Mouse (Mus musculus): ENCODE data around the gene Mpig6b. TPM values are rescaled to one million over a fixed set of nuclear protein-coding genes. Genes with fewer than 3 reads are reported as not detected.
A peak's percentile ranks its signal among the peaks of the same experiment; 100 is the strongest.

Mpig6b gene
- polyA plus RNA-seq, 1 experiment from 2014 or later: 4.5 TPM

- 28% methylated on average over 3 of the region's 3 CpGs for WGBS (ENCODE audit: insufficient replicate concordance)
- H3K27me3 ChIP-seq (ENCODE audit: control insufficient read depth, insufficient read depth, low read depth, low read length): peaks cover 4% of the 10 kb centered on the region; the same call in 1 of the 2 replicates
- no peak for ATAC-seq (ENCODE audit: low read depth)
- H3K9me3 ChIP-seq (replicated peaks; ENCODE audit: control insufficient read depth, low read length): no peaks in the 10 kb centered on the region
- H3K27ac ChIP-seq (ENCODE audit: low read length): no peak overlapping the region
- H3K4me2 ChIP-seq (ENCODE audit: low read depth, low read length): no peak overlapping the region
- no peak overlapping the region for H3K9ac ChIP-seq (ENCODE audit: low read depth, low read length)
- peaks cover 47% of the 10 kb centered on the region for H3K4me1 ChIP-seq (ENCODE audit: control insufficient read depth, low read depth, low read length)
- no peak overlapping the region for H3K4me3 ChIP-seq (ENCODE audit: low read depth, low read length)
- H3K36me3 ChIP-seq (ENCODE audit: control insufficient read depth, insufficient read depth): peaks cover 42% of the 10 kb centered on the region
These were observed 8.9 kb downstream of the Mpig6b start for GRCm38 (mm10) chr17:35057090-35057489.

- Histone ChIP-seq H3K27ac (ENCODE audit: low read length) (no peak overlapping the region), H3K9ac (ENCODE audit: low read depth, low read length) (no peak overlapping the region), H3K4me3 (ENCODE audit: low read depth, low read length) (no peak overlapping the region), H3K4me2 (ENCODE audit: low read depth, low read length) (no peak overlapping the region), H3K27me3 (ENCODE audit: control insufficient read depth, insufficient read depth, low read depth, low read length) (peaks cover 4% of the 10 kb centered on the region; the same call in 1 of the 2 replicates), H3K36me3 (ENCODE audit: control insufficient read depth, insufficient read depth) (peaks cover 42% of the 10 kb centered on the region), H3K4me1 (ENCODE audit: control insufficient read depth, low read depth, low read length) (peaks cover 56% of the 10 kb centered on the region), H3K9me3 (replicated peaks; ENCODE audit: control insufficient read depth, low read length) (no peaks in the 10 kb centered on the region)
- ATAC-seq (ENCODE audit: low read depth): no peak
- WGBS (ENCODE audit: insufficient replicate concordance): 81% methylated on average over 7 of the region's 7 CpGs
These were observed 10.1 kb downstream of the Mpig6b start for GRCm38 (mm10) chr17:35055691-35056495.

GRCm38 (mm10) chr17:35052271-35052798 is 13.6 kb downstream of the Mpig6b start:
- peak overlapping the region; percentile 92 for H3K27ac ChIP-seq (ENCODE audit: low read length)
- H3K4me3 ChIP-seq (ENCODE audit: low read depth, low read length): peak overlapping the region; percentile 70
- H3K36me3 ChIP-seq (ENCODE audit: control insufficient read depth, insufficient read depth): peaks cover 38% of the 10 kb centered on the region
- H3K27me3 ChIP-seq (ENCODE audit: control insufficient read depth, insufficient read depth, low read depth, low read length): no peaks in the 10 kb centered on the region
- peak overlapping the region; percentile 92 for H3K4me2 ChIP-seq (ENCODE audit: low read depth, low read length)
- 78% methylated on average over 12 of the region's 12 CpGs for WGBS (ENCODE audit: insufficient replicate concordance)
- peaks cover 55% of the 10 kb centered on the region for H3K4me1 ChIP-seq (ENCODE audit: control insufficient read depth, low read depth, low read length)
- H3K9ac ChIP-seq (ENCODE audit: low read depth, low read length): peak overlapping the region; percentile 81
- no peak for ATAC-seq (ENCODE audit: low read depth)
- H3K9me3 ChIP-seq (replicated peaks; ENCODE audit: control insufficient read depth, low read length): no peaks in the 10 kb centered on the region

GRCm38 (mm10) chr17:35051156-35052086 is 14.6 kb downstream of the Mpig6b start:
- H3K27ac ChIP-seq (ENCODE audit: low read length): peak overlapping the region; percentile 92
- H3K27me3 ChIP-seq (ENCODE audit: control insufficient read depth, insufficient read depth, low read depth, low read length): no peaks in the 10 kb centered on the region
- 3% methylated on average over 21 of the region's 21 CpGs for WGBS (ENCODE audit: insufficient replicate concordance)
- H3K4me1 ChIP-seq (ENCODE audit: control insufficient read depth, low read depth, low read length): peaks cover 61% of the 10 kb centered on the region
- peak; percentile 51 for ATAC-seq (ENCODE audit: low read depth)
- H3K4me3 ChIP-seq (ENCODE audit: low read depth, low read length): peak overlapping the region; percentile 70
- peak overlapping the region; percentile 81 for H3K9ac ChIP-seq (ENCODE audit: low read depth, low read length)
- H3K9me3 ChIP-seq (replicated peaks; ENCODE audit: control insufficient read depth, low read length): no peaks in the 10 kb centered on the region
- peaks cover 37% of the 10 kb centered on the region for H3K36me3 ChIP-seq (ENCODE audit: control insufficient read depth, insufficient read depth)
- H3K4me2 ChIP-seq (ENCODE audit: low read depth, low read length): peak overlapping the region; percentile 92

GRCm38 (mm10) chr17:35050126-35050750 is 15.7 kb downstream of the Mpig6b start:
- Histone ChIP-seq H3K27me3 (ENCODE audit: control insufficient read depth, insufficient read depth, low read depth, low read length) (no peaks in the 10 kb centered on the region), H3K4me2 (ENCODE audit: low read depth, low read length) (peak overlapping the region; percentile 92), H3K9ac (ENCODE audit: low read depth, low read length) (peak overlapping the region; percentile 81), H3K9me3 (replicated peaks; ENCODE audit: control insufficient read depth, low read length) (no peaks in the 10 kb centered on the region), H3K4me3 (ENCODE audit: low read depth, low read length) (peak overlapping the region; percentile 70), H3K36me3 (ENCODE audit: control insufficient read depth, insufficient read depth) (peaks cover 27% of the 10 kb centered on the region), H3K27ac (ENCODE audit: low read length) (peak overlapping the region; percentile 92), H3K4me1 (ENCODE audit: control insufficient read depth, low read depth, low read length) (peaks cover 63% of the 10 kb centered on the region)
- ATAC-seq (ENCODE audit: low read depth): peak; percentile 13
- WGBS (ENCODE audit: insufficient replicate concordance): 1% methylated on average over 27 of the region's 27 CpGs

- Histone ChIP-seq H3K9ac (ENCODE audit: low read depth, low read length) (peak within 1 kb of the TSS; percentile 81), H3K4me2 (ENCODE audit: low read depth, low read length) (peak within 1 kb of the TSS; percentile 99), H3K36me3 (ENCODE audit: control insufficient read depth, insufficient read depth) (peaks cover 23% of the 10 kb centered on the region), H3K4me3 (ENCODE audit: low read depth, low read length) (peak within 1 kb of the TSS; percentile 70), H3K4me1 (ENCODE audit: control insufficient read depth, low read depth, low read length) (peaks cover 70% of the 10 kb centered on the region), H3K9me3 (replicated peaks; ENCODE audit: control insufficient read depth, low read length) (no peaks in the 10 kb centered on the region), H3K27ac (ENCODE audit: low read length) (peak within 1 kb of the TSS; percentile 92), H3K27me3 (ENCODE audit: control insufficient read depth, insufficient read depth, low read depth, low read length) (no peaks in the 10 kb centered on the region)
- WGBS (ENCODE audit: insufficient replicate concordance): 2% methylated on average over 11 of the region's 11 CpGs
- no peak for ATAC-seq (ENCODE audit: low read depth)
These were observed 16.4 kb downstream of the Mpig6b start, which contains the start of gene Clic1 for GRCm38 (mm10) chr17:35049561-35050016. TSS of gene Clic1 (plus strand) at chr17:35049966.

GRCm38 (mm10) chr17:35048932-35049440 is 17.0 kb downstream of the Mpig6b start:
- Histone ChIP-seq H3K9ac (ENCODE audit: low read depth, low read length) (no peak overlapping the region), H3K27me3 (ENCODE audit: control insufficient read depth, insufficient read depth, low read depth, low read length) (no peaks in the 10 kb centered on the region)

More at GRCm38 (mm10) chr17:35048932-35049440, 17.0 kb downstream of the Mpig6b start:
- peaks cover 18% of the 10 kb centered on the region for H3K36me3 ChIP-seq (ENCODE audit: control insufficient read depth, insufficient read depth)
- H3K27ac ChIP-seq (ENCODE audit: low read length): peak overlapping the region; percentile 92
- H3K4me2 ChIP-seq (ENCODE audit: low read depth, low read length): peak overlapping the region; percentile 99; the same call in 1 of the 2 replicates
- peaks cover 76% of the 10 kb centered on the region for H3K4me1 ChIP-seq (ENCODE audit: control insufficient read depth, low read depth, low read length)
- no peak overlapping the region for H3K4me3 ChIP-seq (ENCODE audit: low read depth, low read length)
- ATAC-seq (ENCODE audit: low read depth): no peak
- WGBS (ENCODE audit: insufficient replicate concordance): 28% methylated on average over 5 of the region's 5 CpGs
- H3K9me3 ChIP-seq (replicated peaks; ENCODE audit: control insufficient read depth, low read length): no peaks in the 10 kb centered on the region
